Mouse (Mus musculus): ENCODE results near the gene Cd79a.

GRCm38 (mm10) chr7:24947316-24948048 lies 50.3 kb downstream of the Cd79a start:
- TF ChIP-seq POLR2A (IDR thresholded peaks at IDR 0.05; ENCODE audit: borderline replicate concordance, extremely low read depth, insufficient read depth, insufficient read length, poor library complexity, severe bottlenecking) (no peak), CTCF (IDR thresholded peaks at IDR 0.05; ENCODE audit: borderline replicate concordance, extremely low read depth, insufficient read depth, insufficient read length) (no peak)

Measured in brain, embryonic 14.5 days (tissue).